Mouse (Mus musculus): ENCODE data around the gene Rrn3.

GRCm38 (mm10) chr16:13785932-13786331, 5.4 kb downstream of the Rrn3 start:
- TF ChIP-seq ZC3H11A (IDR thresholded peaks at IDR 0.05; ENCODE audit: low read depth, low read length), result no peak
- TF ChIP-seq SIN3A (IDR thresholded peaks at IDR 0.05; ENCODE audit: low read length), result no peak
- no peak for TF ChIP-seq CTCF (conservative IDR thresholded peaks at IDR 0.05 in 1 of 2, IDR thresholded peaks at IDR 0.05 in 1 of 2; ENCODE audit: low read depth in 2 of 2, low read length in 2 of 2)
- no peak for TF ChIP-seq HCFC1 (IDR thresholded peaks at IDR 0.05; ENCODE audit: low read depth, low read length)
- no peak for TF ChIP-seq MEF2A (IDR thresholded peaks at IDR 0.05; ENCODE audit: borderline replicate concordance, low read depth, low read length)
- no peak for TF ChIP-seq GABPA (IDR thresholded peaks at IDR 0.05; ENCODE audit: insufficient replicate concordance, low read depth, low read length)
- TF ChIP-seq EP300 (IDR thresholded peaks at IDR 0.05; ENCODE audit: low read length), result no peak
- no peak for TF ChIP-seq USF1 (IDR thresholded peaks at IDR 0.05; ENCODE audit: low read depth, low read length)
- TF ChIP-seq UBTF (IDR thresholded peaks at IDR 0.05; ENCODE audit: low read depth, low read length), result no peak
- no peak for TF ChIP-seq SMC3 (IDR thresholded peaks at IDR 0.05; ENCODE audit: low read depth, low read length)
- TF ChIP-seq POLR2A (IDR thresholded peaks at IDR 0.05; ENCODE audit: low read depth, low read length), result no peak
- TF ChIP-seq ZMIZ1 (IDR thresholded peaks at IDR 0.05; ENCODE audit: low read depth, low read length), result no peak
